Mouse (Mus musculus): Measurements from ENCODE around the gene Ctnnbip1. TPM values are rescaled to one million over a fixed set of nuclear protein-coding genes. Genes with fewer than 3 reads are reported as not detected.

The Ctnnbip1 gene
- polyA plus RNA-seq, 1 experiment from 2014 or later: 34.7 TPM

GRCm38 (mm10) chr4:149562905-149563347 is 44.9 kb downstream of the Ctnnbip1 start:
- H3K4me3 ChIP-seq: peak overlapping the region; percentile 13; the same call in 1 of the 2 replicates
- H3K27me3 ChIP-seq: no peaks in the 10 kb centered on the region
- 0 out of 2 replicates have a peak, but pooled peaks cover 5% of the 10 kb centered on the region for H3K36me3 ChIP-seq
- H3K27ac ChIP-seq: peak overlapping the region; percentile 76
- WGBS: 35% methylated on average over 7 of the region's 7 CpGs
- peak overlapping the region; percentile 46 for H3K4me2 ChIP-seq
- H3K4me1 ChIP-seq (replicated peaks): peaks cover 61% of the 10 kb centered on the region
- peak overlapping the region; percentile 39; the same call in 1 of the 2 replicates for H3K9ac ChIP-seq
- no peaks in the 10 kb centered on the region for H3K9me3 ChIP-seq (replicated peaks)
- ATAC-seq (replicated peaks; ENCODE audit: insufficient number of reproducible peaks, insufficient read depth, low FRiP score, low read depth): 0 out of 2 replicates have a peak, but pooled peaks have one; percentile 3

DNA sequence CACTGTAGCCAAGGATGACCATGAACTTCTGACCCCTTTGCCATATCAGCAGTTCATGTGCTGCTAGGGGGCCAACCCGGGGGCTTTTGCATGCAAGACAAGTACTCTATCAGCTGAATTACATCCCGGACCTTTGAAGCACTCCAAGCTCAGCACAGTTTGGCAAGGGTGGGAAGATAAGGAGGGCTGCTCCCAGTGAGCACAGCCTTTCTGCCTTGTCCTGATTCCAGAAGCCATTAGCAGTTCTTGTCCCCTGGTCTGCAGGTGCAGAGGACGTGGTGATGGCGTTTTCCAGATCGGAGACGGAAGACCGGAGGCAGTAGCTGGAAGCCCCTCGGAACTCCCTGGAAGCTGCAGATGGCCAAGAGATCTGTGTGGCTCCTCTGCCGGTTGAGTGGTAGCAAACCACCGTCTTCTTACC is 45.9 kb downstream of the Ctnnbip1 start:
- 34% methylated on average over 10 of the region's 10 CpGs for WGBS
- peak overlapping the region; percentile 26 for H3K4me3 ChIP-seq
- H3K27me3 ChIP-seq: no peaks in the 10 kb centered on the region
- 0 out of 2 replicates have a peak, but pooled peaks have one; percentile 15 for ATAC-seq (replicated peaks; ENCODE audit: insufficient number of reproducible peaks, insufficient read depth, low FRiP score, low read depth)
- peak overlapping the region; percentile 55 for H3K4me2 ChIP-seq
- 0 out of 2 replicates have a peak, but pooled peaks cover 5% of the 10 kb centered on the region for H3K36me3 ChIP-seq
- peaks cover 54% of the 10 kb centered on the region for H3K4me1 ChIP-seq (replicated peaks)
- H3K27ac ChIP-seq: 0 out of 2 replicates have a peak overlapping the region, but pooled peaks have one; percentile 22
- no peak overlapping the region for H3K9ac ChIP-seq
- no peaks in the 10 kb centered on the region for H3K9me3 ChIP-seq (replicated peaks)

DNA sequence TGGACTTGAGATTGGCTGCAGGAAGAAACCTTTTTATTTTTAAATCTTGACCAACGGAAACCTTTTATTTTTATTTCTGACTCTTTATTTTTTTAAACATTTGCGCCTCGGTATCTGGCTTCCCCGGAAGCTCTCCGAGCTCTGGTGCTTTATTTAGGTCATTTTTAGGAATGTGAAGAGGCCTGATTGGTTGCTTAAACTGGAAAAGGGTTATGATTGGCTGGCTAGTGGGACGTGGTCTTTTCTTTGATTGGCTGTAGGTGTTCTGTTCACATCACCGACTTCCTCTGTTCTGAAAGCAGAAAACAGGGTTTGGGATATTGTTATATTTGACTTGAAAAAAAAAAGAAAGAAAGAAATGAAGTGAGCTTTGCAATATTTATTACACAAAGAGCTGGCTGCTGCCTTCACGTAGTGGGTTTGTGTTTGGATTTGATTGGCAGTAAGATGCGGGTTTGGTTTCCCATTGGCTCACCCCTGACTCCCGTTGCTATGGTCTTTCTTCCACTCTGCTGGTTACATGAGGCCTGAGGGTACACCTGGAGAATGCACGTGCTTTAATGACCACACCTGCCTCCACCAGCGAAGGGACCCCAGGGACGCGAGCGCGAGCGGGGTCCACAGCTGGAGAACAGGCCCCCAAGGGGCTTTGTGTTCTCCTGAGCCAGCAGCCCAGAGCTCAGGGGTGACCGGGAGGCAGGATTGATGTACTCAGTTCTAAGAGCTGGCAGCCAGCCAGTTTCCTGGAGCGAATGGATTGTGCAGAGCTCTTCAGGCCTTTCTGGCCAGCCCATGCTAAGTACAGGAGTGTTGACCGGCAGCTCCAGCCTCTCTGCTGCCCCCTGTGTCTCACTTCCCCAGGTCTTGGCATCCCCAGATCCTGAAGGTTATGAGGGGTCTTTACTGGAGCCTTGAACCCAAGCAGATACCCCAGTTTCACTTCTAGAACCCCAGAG is 46.7 kb downstream of the Ctnnbip1 start:
- Histone ChIP-seq H3K27ac (peak overlapping the region; percentile 77), H3K9me3 (replicated peaks) (no peaks in the 10 kb centered on the region), H3K36me3 (0 out of 2 replicates have a peak, but pooled peaks cover 3% of the 10 kb centered on the region), H3K4me2 (peak overlapping the region; percentile 55), H3K9ac (0 out of 2 replicates have a peak overlapping the region, but pooled peaks have one; percentile 10), H3K27me3 (0 out of 2 replicates have a peak, but pooled peaks cover 2% of the 10 kb centered on the region), H3K4me3 (peak overlapping the region; percentile 26), H3K4me1 (replicated peaks) (peaks cover 54% of the 10 kb centered on the region)
- ATAC-seq (replicated peaks; ENCODE audit: insufficient number of reproducible peaks, insufficient read depth, low FRiP score, low read depth): peak; percentile 76
- WGBS: 46% methylated on average over 20 of the region's 20 CpGs

GRCm38 (mm10) chr4:149567432-149568026 is 49.5 kb downstream of the Ctnnbip1 start:
- Histone ChIP-seq H3K9me3 (replicated peaks) (no peaks in the 10 kb centered on the region), H3K27me3 (0 out of 2 replicates have a peak, but pooled peaks cover 4% of the 10 kb centered on the region), H3K27ac (no peak overlapping the region), H3K36me3 (no peaks in the 10 kb centered on the region), H3K4me2 (no peak overlapping the region), H3K4me3 (no peak overlapping the region), H3K9ac (no peak overlapping the region), H3K4me1 (replicated peaks) (peaks cover 61% of the 10 kb centered on the region)
- WGBS: 33% methylated on average over 8 of the region's 8 CpGs
- no peak for ATAC-seq (replicated peaks; ENCODE audit: insufficient number of reproducible peaks, insufficient read depth, low FRiP score, low read depth)

DNA sequence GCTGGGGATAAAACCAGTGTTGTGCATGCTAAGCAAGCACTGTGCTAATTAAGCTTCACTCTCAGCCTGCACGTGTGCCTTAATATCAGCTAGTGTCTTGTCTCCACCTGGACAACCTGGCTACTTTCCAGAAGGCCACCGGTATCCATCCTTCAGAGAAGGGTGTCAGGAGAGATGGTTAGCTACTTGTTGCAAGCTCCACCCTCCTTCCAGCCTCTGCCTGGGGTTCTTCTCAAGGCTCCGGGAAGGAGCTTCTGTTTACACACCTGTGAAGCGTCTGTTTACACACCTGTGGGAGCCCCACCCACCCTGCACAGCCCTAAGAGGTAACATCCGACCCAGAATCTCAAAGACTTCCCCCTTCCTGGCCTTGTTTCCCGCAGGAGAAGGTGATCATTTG is 50.6 kb downstream of the Ctnnbip1 start:
- no peak for ATAC-seq (replicated peaks; ENCODE audit: insufficient number of reproducible peaks, insufficient read depth, low FRiP score, low read depth)
- no peaks in the 10 kb centered on the region for H3K9me3 ChIP-seq (replicated peaks)
- no peaks in the 10 kb centered on the region for H3K36me3 ChIP-seq
- no peak overlapping the region for H3K9ac ChIP-seq
- WGBS: 59% methylated on average over 6 of the region's 6 CpGs
- H3K27me3 ChIP-seq: 0 out of 2 replicates have a peak, but pooled peaks cover 4% of the 10 kb centered on the region
- peaks cover 57% of the 10 kb centered on the region for H3K4me1 ChIP-seq (replicated peaks)
- no peak overlapping the region for H3K27ac ChIP-seq
- H3K4me3 ChIP-seq: no peak overlapping the region
- H3K4me2 ChIP-seq: no peak overlapping the region

- no peak overlapping the region for H3K9ac ChIP-seq
- WGBS: 76% methylated on average over 6 of the region's 6 CpGs
- no peaks in the 10 kb centered on the region for H3K36me3 ChIP-seq
- peaks cover 7% of the 10 kb centered on the region; the same call in 1 of the 2 replicates for H3K27me3 ChIP-seq
- H3K4me1 ChIP-seq (replicated peaks): peaks cover 44% of the 10 kb centered on the region
- H3K9me3 ChIP-seq (replicated peaks): no peaks in the 10 kb centered on the region
- no peak overlapping the region for H3K4me3 ChIP-seq
- no peak for ATAC-seq (replicated peaks; ENCODE audit: insufficient number of reproducible peaks, insufficient read depth, low FRiP score, low read depth)
- no peak overlapping the region for H3K4me2 ChIP-seq
- no peak overlapping the region for H3K27ac ChIP-seq
Observed at GRCm38 (mm10) chr4:149569781-149570497, 51.9 kb downstream of the Ctnnbip1 start.

DNA sequence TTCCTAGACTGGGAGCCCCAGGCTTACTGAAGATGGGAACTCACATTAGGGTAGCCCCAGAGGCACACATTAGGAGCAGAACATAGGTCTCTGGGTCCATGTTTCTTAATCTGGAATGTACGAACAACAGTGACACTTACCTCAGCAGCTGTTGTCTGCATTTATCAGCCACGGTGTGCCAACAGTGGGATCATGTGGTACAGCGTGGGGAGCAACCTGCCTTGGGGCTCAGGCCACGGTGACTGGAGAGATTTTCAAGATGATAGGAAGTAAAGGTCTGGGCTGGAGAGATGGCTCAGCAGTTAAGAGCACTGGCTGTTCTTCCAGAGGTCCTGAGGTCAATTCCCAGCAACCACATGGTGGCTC is 52.4 kb downstream of the Ctnnbip1 start:
- no peak overlapping the region for H3K27ac ChIP-seq
- H3K36me3 ChIP-seq: no peaks in the 10 kb centered on the region
- WGBS: 62% methylated on average over 4 of the region's 4 CpGs
- H3K4me3 ChIP-seq: no peak overlapping the region
- no peak overlapping the region for H3K9ac ChIP-seq
- peaks cover 7% of the 10 kb centered on the region; the same call in 1 of the 2 replicates for H3K27me3 ChIP-seq
- H3K9me3 ChIP-seq (replicated peaks): no peaks in the 10 kb centered on the region
- H3K4me1 ChIP-seq (replicated peaks): peaks cover 39% of the 10 kb centered on the region
- no peak overlapping the region for H3K4me2 ChIP-seq
- no peak for ATAC-seq (replicated peaks; ENCODE audit: insufficient number of reproducible peaks, insufficient read depth, low FRiP score, low read depth)

GRCm38 (mm10) chr4:149571209-149571608 is 53.2 kb downstream of the Ctnnbip1 start:
- H3K4me2 ChIP-seq: peak overlapping the region; percentile 24; the same call in 1 of the 2 replicates
- peaks cover 9% of the 10 kb centered on the region; the same call in 1 of the 2 replicates for H3K27me3 ChIP-seq
- H3K4me1 ChIP-seq (replicated peaks): peaks cover 35% of the 10 kb centered on the region
- H3K4me3 ChIP-seq: no peak overlapping the region
- H3K27ac ChIP-seq: peak overlapping the region; percentile 39; the same call in 1 of the 2 replicates
- no peaks in the 10 kb centered on the region for H3K36me3 ChIP-seq
- H3K9ac ChIP-seq: no peak overlapping the region
- ATAC-seq (replicated peaks; ENCODE audit: insufficient number of reproducible peaks, insufficient read depth, low FRiP score, low read depth): no peak
- H3K9me3 ChIP-seq (replicated peaks): no peaks in the 10 kb centered on the region
- WGBS: 69% methylated on average over 5 of the region's 5 CpGs

DNA sequence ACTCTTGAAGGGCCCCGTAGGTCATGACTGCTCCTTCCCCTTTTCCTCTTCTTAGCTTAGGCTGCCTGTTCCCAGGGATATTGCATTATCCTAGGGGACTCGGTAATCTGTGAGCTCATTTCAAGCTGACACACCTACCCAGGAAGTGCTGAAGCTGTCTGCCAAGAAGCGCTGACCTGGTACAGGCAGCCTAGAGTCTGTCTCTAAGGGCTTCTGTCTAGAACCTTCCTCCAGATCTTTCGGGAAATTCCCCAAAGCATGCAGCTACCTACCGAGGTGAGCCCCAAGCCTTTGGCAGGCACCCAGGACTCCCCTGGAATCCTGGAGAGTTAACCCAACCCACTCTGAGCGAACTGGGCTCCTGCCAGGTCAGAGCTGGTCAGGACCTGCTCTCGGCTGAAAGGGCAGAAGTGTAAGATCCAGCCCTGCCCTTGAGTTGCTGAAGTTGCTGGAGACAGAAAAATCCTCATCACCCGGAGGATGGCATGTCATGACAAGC is 53.7 kb downstream of the Ctnnbip1 start:
- ATAC-seq (replicated peaks; ENCODE audit: insufficient number of reproducible peaks, insufficient read depth, low FRiP score, low read depth): no peak; the same call in 1 of the 2 replicates
- Histone ChIP-seq H3K36me3 (no peaks in the 10 kb centered on the region), H3K9ac (no peak overlapping the region), H3K4me2 (peak overlapping the region; percentile 24; the same call in 1 of the 2 replicates), H3K4me1 (replicated peaks) (peaks cover 35% of the 10 kb centered on the region), H3K9me3 (replicated peaks) (no peaks in the 10 kb centered on the region), H3K27me3 (peaks cover 14% of the 10 kb centered on the region; the same call in 1 of the 2 replicates), H3K4me3 (no peak overlapping the region), H3K27ac (peak overlapping the region; percentile 39; the same call in 1 of the 2 replicates)
- WGBS: 32% methylated on average over 8 of the region's 8 CpGs

GRCm38 (mm10) chr4:149572446-149572845 is 54.4 kb downstream of the Ctnnbip1 start:
- Histone ChIP-seq H3K4me3 (no peak overlapping the region), H3K27ac (peak overlapping the region; percentile 30; the same call in 1 of the 2 replicates), H3K4me1 (replicated peaks) (peaks cover 33% of the 10 kb centered on the region), H3K9ac (no peak overlapping the region), H3K27me3 (peaks cover 20% of the 10 kb centered on the region; the same call in 1 of the 2 replicates), H3K9me3 (replicated peaks) (no peaks in the 10 kb centered on the region), H3K36me3 (no peaks in the 10 kb centered on the region), H3K4me2 (no peak overlapping the region)
- no peak for ATAC-seq (replicated peaks; ENCODE audit: insufficient number of reproducible peaks, insufficient read depth, low FRiP score, low read depth)
- WGBS: 45% methylated on average over 5 of the region's 9 CpGs
